In the genomic region with DNA sequence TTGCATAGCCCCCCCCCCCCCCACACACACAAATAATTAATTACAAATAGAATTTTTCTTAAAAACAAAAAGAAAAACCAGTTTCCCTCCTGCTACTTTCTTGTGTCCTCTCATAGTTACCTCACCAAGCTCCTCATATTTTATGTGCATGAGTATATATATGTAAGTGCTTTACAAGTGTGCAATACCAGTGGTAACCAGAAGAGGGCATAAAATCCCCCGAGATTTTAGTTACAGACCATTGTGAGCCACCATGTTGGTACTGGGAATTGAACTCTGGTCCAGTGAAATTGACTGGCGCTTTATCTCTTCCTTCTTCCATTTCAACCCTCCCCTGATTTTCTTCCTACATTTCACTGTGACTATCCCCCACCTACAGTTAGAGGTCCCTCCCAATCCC, we compare ENCODE assay signal across 18 mouse cellular contexts. TPM values are rescaled to one million over a fixed set of nuclear protein-coding genes. Genes with fewer than 3 reads are reported as not detected.
A peak's percentile ranks its signal among the peaks of the same experiment; 100 is the strongest.
DNase-seq lines count a peak whose midpoint lies in the region; ATAC-seq and TF ChIP-seq lines count a peak whose summit lies in the region.
"Had no signal": no experiment of that assay in that cellular context is flagged by ENCODE, and none has a peak within 500 bp of the region (broad histone marks: within the 10 kb centered on the region; RNA-seq: fewer than 3 reads in every experiment).

No protein-coding gene starts in this region.

- H3K9ac ChIP-seq in kidney, postnatal 0 days (ENCODE audit: low read depth, low read length), result no peak overlapping the region
- no peak overlapping the region for H3K9ac ChIP-seq in kidney, embryonic 15.5 days
- no peak overlapping the region for H3K9ac ChIP-seq in heart, embryonic 12.5 days
- H3K9ac ChIP-seq: heart, embryonic 13.5 days; limb, embryonic 15.5 days; midbrain, embryonic 13.5 days; neural tube, embryonic 12.5 days had no signal

- no peak for DNase-seq in kidney, postnatal 0 days (ENCODE audit: low spot score)
- DNase-seq in 3T3-L1 (ENCODE audit: low read depth, low spot score), result peak; percentile 42
- peak; percentile 29 for DNase-seq in CD4-positive helper T cell, adult 2 months (ENCODE audit: low read depth, low spot score)
- no peak for DNase-seq in brain, embryonic 14.5 days (ENCODE audit: low read depth)
- DNase-seq in right cerebral cortex, postnatal 10 days (ENCODE audit: low spot score in 2 of 2), result no peak
- DNase-seq: cerebellum, postnatal 10 days; gastrocnemius, postnatal 25 days; kidney, adult 2 months; lung, postnatal 36 days had no signal

- H3K4me1 ChIP-seq in kidney, postnatal 0 days (replicated peaks; ENCODE audit: insufficient read depth, low read length), result peaks cover 7% of the 10 kb centered on the region
- H3K4me1 ChIP-seq in kidney, embryonic 15.5 days, result peaks cover 22% of the 10 kb centered on the region
- peaks cover 15% of the 10 kb centered on the region for H3K4me1 ChIP-seq in heart, embryonic 12.5 days (replicated peaks)

- no peak overlapping the region for H3K27ac ChIP-seq in kidney, postnatal 0 days
- H3K27ac ChIP-seq in kidney, embryonic 15.5 days, result no peak overlapping the region
- H3K27ac ChIP-seq in heart, embryonic 12.5 days (ENCODE audit: poor library complexity, severe bottlenecking), result no peak overlapping the region
- H3K27ac ChIP-seq: heart, embryonic 13.5 days; hindbrain, embryonic 10.5 days; limb, embryonic 15.5 days; midbrain, embryonic 13.5 days; neural tube, embryonic 12.5 days had no signal

- H3K36me3 ChIP-seq in kidney, postnatal 0 days (ENCODE audit: insufficient read depth, low read length), result peaks cover 3% of the 10 kb centered on the region; the same call in 1 of the 2 replicates
- H3K36me3 ChIP-seq in kidney, embryonic 15.5 days, result peaks cover 14% of the 10 kb centered on the region
- H3K36me3 ChIP-seq in heart, embryonic 12.5 days, result peaks cover 12% of the 10 kb centered on the region

- H3K4me3 ChIP-seq in kidney, postnatal 0 days (replicated peaks; ENCODE audit: low read depth, low read length), result no peak overlapping the region
- H3K4me3 ChIP-seq in kidney, embryonic 15.5 days (replicated peaks), result no peak overlapping the region
- H3K4me3 ChIP-seq in heart, embryonic 12.5 days, result no peak overlapping the region
- H3K4me3 ChIP-seq: erythroblast, embryonic 14.5 days; heart, embryonic 13.5 days; hindbrain, embryonic 10.5 days; limb, embryonic 15.5 days; midbrain, embryonic 13.5 days; neural tube, embryonic 12.5 days had no signal

- no peak overlapping the region for H3K4me2 ChIP-seq in kidney, postnatal 0 days (ENCODE audit: low read length)
- no peak overlapping the region for H3K4me2 ChIP-seq in kidney, embryonic 15.5 days
- H3K4me2 ChIP-seq in heart, embryonic 12.5 days, result no peak overlapping the region
- H3K4me2 ChIP-seq: heart, embryonic 13.5 days; limb, embryonic 15.5 days; midbrain, embryonic 13.5 days; neural tube, embryonic 12.5 days had no signal

- WGBS in kidney, postnatal 0 days, result 77% methylated on average over 2 of the region's 2 CpGs
- 87% methylated on average over 2 of the region's 2 CpGs for WGBS in kidney, embryonic 15.5 days
- 81% methylated on average over 2 of the region's 2 CpGs for WGBS in heart, embryonic 12.5 days

- ATAC-seq in kidney, postnatal 0 days (replicated peaks; ENCODE audit: low FRiP score, low read depth), result no peak
- ATAC-seq in kidney, embryonic 15.5 days (replicated peaks; ENCODE audit: low FRiP score), result no peak
- no peak for ATAC-seq in cerebellum, adult (ENCODE audit: insufficient number of reproducible peaks, low FRiP score, low TSS enrichment)
- ATAC-seq in heart, embryonic 12.5 days (ENCODE audit: insufficient number of reproducible peaks, low FRiP score), result no peak
- ATAC-seq: midbrain, embryonic 13.5 days had no signal

- H3K9me3 ChIP-seq in kidney, postnatal 0 days (replicated peaks; ENCODE audit: low read length), result no peaks in the 10 kb centered on the region
- no peaks in the 10 kb centered on the region for H3K9me3 ChIP-seq in kidney, embryonic 15.5 days (replicated peaks)
- H3K9me3 ChIP-seq in heart, embryonic 12.5 days (replicated peaks), result no peaks in the 10 kb centered on the region
- H3K9me3 ChIP-seq: heart, embryonic 13.5 days; limb, embryonic 15.5 days; midbrain, embryonic 13.5 days; neural tube, embryonic 12.5 days had no signal

- TF ChIP-seq POLR2A in brain, embryonic 14.5 days (IDR thresholded peaks at IDR 0.05; ENCODE audit: borderline replicate concordance, extremely low read depth, insufficient read depth, insufficient read length, poor library complexity, severe bottlenecking), result no peak

- TF ChIP-seq CTCF in kidney, postnatal 0 days (IDR thresholded peaks at IDR 0.05; ENCODE audit: low read depth), result peak; percentile 41; the same call in 1 of the 2 replicates
- peak; percentile 23; the same call in 1 of the 2 replicates for TF ChIP-seq CTCF in brain, embryonic 14.5 days (IDR thresholded peaks at IDR 0.05; ENCODE audit: borderline replicate concordance, extremely low read depth, insufficient read depth, insufficient read length)

- no peaks in the 10 kb centered on the region for H3K27me3 ChIP-seq in kidney, postnatal 0 days (ENCODE audit: insufficient read depth, low read length)
- no peaks in the 10 kb centered on the region for H3K27me3 ChIP-seq in kidney, embryonic 15.5 days
- H3K27me3 ChIP-seq in heart, embryonic 12.5 days (replicated peaks), result no peaks in the 10 kb centered on the region
- H3K27me3 ChIP-seq: heart, embryonic 13.5 days; limb, embryonic 15.5 days; midbrain, embryonic 13.5 days; neural tube, embryonic 12.5 days had no signal

RNA-seq across cellular contexts. Expression of a gene that starts 1.4 kb away (rescaled TPM):
- 0.50 and 0.55 TPM in 2 replicates for polyA plus RNA-seq in kidney, postnatal 0 days (2015; fragmentation: Nextera tagmentation; extraction: Ambion mirVana)
- 0.31 and 0.33 TPM in 2 replicates for polyA plus RNA-seq in kidney, embryonic 15.5 days (2015; fragmentation: Nextera tagmentation; extraction: Ambion mirVana)
- polyA plus RNA-seq in brain, embryonic 14.5 days (2012; rRNA removed), result 0.21 and 0.34 TPM in 2 replicates
- not detected in 2 replicates for polyA plus RNA-seq in heart, embryonic 12.5 days (2016; fragmentation: Nextera tagmentation; extraction: Ambion mirVana)
- polyA plus RNA-seq: erythroblast, embryonic 14.5 days; heart, embryonic 13.5 days; hindbrain, embryonic 10.5 days; kidney, adult 2 months; midbrain, embryonic 13.5 days; neural tube, embryonic 12.5 days had no signal

RNA-seq across cellular contexts. Expression of a gene that starts 1.6 kb away (rescaled TPM):
- polyA plus RNA-seq in kidney, postnatal 0 days (2015; fragmentation: Nextera tagmentation; extraction: Ambion mirVana), result 58.4 and 63.6 TPM in 2 replicates
- 117 and 137 TPM in 2 replicates for polyA plus RNA-seq in kidney, embryonic 15.5 days (2015; fragmentation: Nextera tagmentation; extraction: Ambion mirVana)
- 71.6 and 84.1 TPM in 2 replicates for polyA plus RNA-seq in brain, embryonic 14.5 days (2012; rRNA removed)
- 70.5 and 71.7 TPM in 2 replicates for polyA plus RNA-seq in heart, embryonic 12.5 days (2016; fragmentation: Nextera tagmentation; extraction: Ambion mirVana)

RNA-seq across cellular contexts. Expression of a gene that starts 14.0 kb away (rescaled TPM):
- polyA plus RNA-seq in kidney, postnatal 0 days (2015; fragmentation: Nextera tagmentation; extraction: Ambion mirVana), result 5.4 and 6.0 TPM in 2 replicates
- polyA plus RNA-seq in kidney, embryonic 15.5 days (2015; fragmentation: Nextera tagmentation; extraction: Ambion mirVana), result 7.4 and 8.3 TPM in 2 replicates
- polyA plus RNA-seq in brain, embryonic 14.5 days (2012; rRNA removed), result 55.4 and 66.4 TPM in 2 replicates
- 9.0 TPM in 2 replicates for polyA plus RNA-seq in heart, embryonic 12.5 days (2016; fragmentation: Nextera tagmentation; extraction: Ambion mirVana)

RNA-seq across cellular contexts. Expression of a gene that starts 32.3 kb away (rescaled TPM):
- polyA plus RNA-seq in kidney, postnatal 0 days (2015; fragmentation: Nextera tagmentation; extraction: Ambion mirVana), result 0.06 and 0.12 TPM in 2 replicates
- 0.48 and 0.68 TPM in 2 replicates for polyA plus RNA-seq in kidney, embryonic 15.5 days (2015; fragmentation: Nextera tagmentation; extraction: Ambion mirVana)
- not detected in 2 replicates for polyA plus RNA-seq in brain, embryonic 14.5 days (2012; rRNA removed)
- 0.37 and 0.40 TPM in 2 replicates for polyA plus RNA-seq in heart, embryonic 12.5 days (2016; fragmentation: Nextera tagmentation; extraction: Ambion mirVana)
- polyA plus RNA-seq: erythroblast, embryonic 14.5 days; kidney, adult 2 months had no signal

RNA-seq across cellular contexts. Expression of a gene that starts 37.7 kb away (rescaled TPM):
- 40.2 and 41.4 TPM in 2 replicates for polyA plus RNA-seq in kidney, postnatal 0 days (2015; fragmentation: Nextera tagmentation; extraction: Ambion mirVana)
- polyA plus RNA-seq in kidney, embryonic 15.5 days (2015; fragmentation: Nextera tagmentation; extraction: Ambion mirVana), result 61.6 and 66.6 TPM in 2 replicates
- polyA plus RNA-seq in brain, embryonic 14.5 days (2012; rRNA removed), result 269 and 420 TPM in 2 replicates
- polyA plus RNA-seq in heart, embryonic 12.5 days (2016; fragmentation: Nextera tagmentation; extraction: Ambion mirVana), result 31.9 and 35.8 TPM in 2 replicates

Comparison
In these comparisons a context has a peak if more than half of its experiments do, and no peak if none do; other contexts are left out.
1. DNase-seq: peak in 3T3-L1 (single experiment) and CD4-positive helper T cell, adult 2 months (single experiment); none in kidney, postnatal 0 days (single experiment), brain, embryonic 14.5 days (single experiment) and right cerebral cortex, postnatal 10 days (0 of 2).